Mouse (Mus musculus): ENCODE measurements at regions not wholly inside any gene's neighbourhood (a gene's known extent, or its start where the extent isn't known, plus 50 kb on each side); places are given as distances from the start of the nearest gene placed in this dataset.

- TF ChIP-seq CTCF (IDR thresholded peaks at IDR 0.05; ENCODE audit: control insufficient read depth, insufficient read depth, insufficient replicate concordance, low read depth, low read length) (no peak), POLR2A (IDR thresholded peaks at IDR 0.05; ENCODE audit: control insufficient read depth, low read depth, low read length) (no peak)
Measured at GRCm38 (mm10) chr12:8440373-8440772, 59.4 kb downstream of the Rhob start.

Data from testis, adult 2 months (tissue).